Mouse (Mus musculus) MEL (cell line): ENCODE measurements around the gene Ranbp17.

Source experiments
- CHD2 ChIP-seq: IDR thresholded peaks from 2 replicates; pipeline ENCODE4 v1.6.1; 2011; ENCODE audit warnings: low read length, improper control_type of control experiment
- JUND ChIP-seq: IDR thresholded peaks from 2 replicates; pipeline ENCODE4 v1.6.1; 2011; ENCODE audit warnings: low read depth, mild to moderate bottlenecking, improper control_type of control experiment, low read length
- MAFK ChIP-seq: IDR thresholded peaks from 2 replicates; pipeline ENCODE4 v1.6.1; 2011; ENCODE audit warnings: low read depth, mild to moderate bottlenecking, low read length, improper control_type of control experiment, borderline replicate concordance

- TF ChIP-seq MAFK (no peak), JUND (no peak), CHD2 (no peak)
These were observed 332.8 kb downstream of the Ranbp17 start for GRCm38 (mm10) chr11:33180701-33181116.
